Mouse (Mus musculus) megakaryocyte, adult 5-6 weeks (primary cell): ENCODE results near the gene Chac1. TPM values are rescaled to one million over a fixed set of nuclear protein-coding genes. Genes with fewer than 3 reads are reported as not detected.

Source experiments
- ATAC-seq: 2 replicates; pipeline ENCODE4 v1.8.0; 2016; ENCODE audit warnings: mild to moderate bottlenecking, inconsistent platforms; ENCODE audit not compliant: poor library complexity, severe bottlenecking
- total RNA-seq, 2 experiments: library from RNA; stranded (forward) in 1 of 2; stranded (reverse) in 1 of 2; fragments of 153-499, 151-499 nt in 1 of 2; fragments of 221-1000, 200-1000 nt in 1 of 2; gene quantifications; 2 replicates each; pipeline versions ENCODE4 v1.2.3 to v1.2.4; 2015 to 2017

Chac1 gene
- total RNA-seq (2015) (0.39 and 1.1 TPM in 2 replicates), total RNA-seq (2017) (0.51 and 1.3 TPM in 2 replicates)

DNA sequence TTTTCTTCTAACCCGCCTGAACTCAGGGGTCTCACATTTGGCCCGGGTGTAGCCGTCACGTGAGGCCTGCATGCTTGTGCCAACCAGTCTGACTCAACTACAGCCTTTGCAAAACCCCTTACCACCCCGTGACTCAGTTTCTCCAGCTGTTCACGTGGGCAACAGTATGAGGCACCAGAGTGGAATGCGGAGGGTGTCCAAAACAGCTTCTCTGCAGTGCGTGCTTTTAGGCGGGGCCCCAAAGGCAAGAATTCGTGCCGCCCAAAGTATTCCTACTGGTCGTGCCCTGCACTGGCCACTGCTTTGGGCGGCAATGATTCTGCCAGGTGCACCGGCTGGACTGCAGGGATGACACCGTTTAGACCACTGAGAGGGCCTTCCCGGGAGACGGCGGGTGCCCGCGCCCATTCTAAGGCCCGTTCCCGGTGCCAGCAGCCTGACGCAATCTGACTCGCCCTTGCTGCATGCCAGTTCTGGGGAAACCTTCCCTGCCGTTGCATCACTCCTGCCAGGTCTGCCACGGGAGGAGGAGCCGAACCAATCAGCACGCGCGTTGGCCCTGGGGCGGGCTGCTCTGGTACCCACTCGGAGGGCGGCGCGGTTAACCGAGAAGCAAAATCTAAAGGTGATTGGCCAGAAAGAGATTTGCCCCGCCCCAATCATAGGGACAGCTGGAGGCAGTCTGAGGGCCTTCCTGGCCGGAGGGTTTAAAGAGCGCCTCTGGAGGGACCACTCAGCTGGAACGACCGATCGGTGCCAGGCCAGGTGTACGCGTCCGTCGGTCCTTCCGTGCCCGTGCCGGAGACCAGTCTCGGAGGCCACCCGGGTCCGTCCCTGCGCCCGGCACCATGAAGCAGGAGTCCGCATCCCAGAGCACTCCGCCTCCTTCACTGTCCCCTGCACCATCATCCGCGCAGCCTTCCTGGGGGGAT lies at the start of gene Chac1:
TSS of gene Chac1 (plus strand) at position 675 of the 932 bp plus-strand sequence.
- peak; percentile 95 for ATAC-seq

DNA sequence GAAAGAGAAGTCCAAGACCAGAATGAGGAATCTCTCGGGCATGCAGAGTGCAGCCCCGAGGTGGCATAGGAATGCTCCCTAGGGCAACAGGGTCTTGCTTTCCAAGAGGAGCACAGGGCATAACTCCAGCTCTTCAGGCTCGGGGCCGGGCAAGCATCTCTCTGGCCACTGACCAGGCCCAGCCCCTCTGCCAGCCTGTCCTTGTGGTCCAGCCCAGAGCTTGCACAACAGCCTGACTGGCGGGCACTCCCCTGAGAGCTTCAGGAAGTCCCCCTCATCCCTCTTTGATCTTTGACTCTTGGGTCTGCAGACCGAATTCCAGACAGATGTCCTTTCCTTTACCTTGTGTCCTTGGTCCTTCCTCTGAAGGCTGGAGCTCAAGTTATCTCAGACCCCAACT lies 48.2 kb upstream of the Chac1 start:
- no peak for ATAC-seq

DNA sequence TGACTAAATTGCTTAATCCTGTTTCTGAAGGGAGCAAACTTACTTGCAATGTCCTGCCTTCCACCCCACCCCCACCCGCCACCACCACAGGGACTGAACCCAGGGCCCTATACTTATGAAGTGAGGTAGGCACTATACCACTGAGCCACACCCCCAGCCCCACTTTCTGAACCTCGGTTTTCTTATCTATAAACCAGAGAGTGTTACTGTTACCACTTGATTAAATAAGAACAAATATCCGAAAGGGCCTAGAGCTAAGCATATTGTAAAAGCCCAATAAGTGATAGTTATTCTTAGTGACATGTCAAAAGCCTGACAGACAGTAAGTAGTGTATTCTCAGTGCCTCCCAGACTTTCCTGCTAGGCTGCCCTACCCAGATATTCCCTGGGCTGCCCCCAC lies 46.6 kb upstream of the Chac1 start:
- ATAC-seq: no peak

DNA sequence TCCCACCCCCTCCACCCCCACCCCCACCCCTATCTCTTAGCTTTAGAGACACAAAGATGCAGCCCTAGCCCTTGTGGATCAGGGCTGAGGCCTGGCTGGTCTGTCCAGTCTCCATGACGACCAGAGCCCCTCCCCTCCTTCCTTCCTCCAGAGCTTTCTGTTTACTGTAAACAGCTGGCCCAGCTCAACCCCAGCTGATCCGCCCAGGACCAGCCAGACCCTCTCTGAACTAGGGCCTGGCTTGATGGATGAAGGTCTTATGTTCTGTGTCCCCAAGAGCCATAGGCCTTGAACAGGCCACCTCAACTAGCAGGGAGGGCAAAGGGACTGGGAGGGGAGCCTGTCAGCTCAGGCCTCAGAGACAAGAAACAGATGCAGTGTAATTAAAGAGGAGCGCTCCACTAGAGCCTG lies 46.2 kb upstream of the Chac1 start:
- no peak for ATAC-seq

DNA sequence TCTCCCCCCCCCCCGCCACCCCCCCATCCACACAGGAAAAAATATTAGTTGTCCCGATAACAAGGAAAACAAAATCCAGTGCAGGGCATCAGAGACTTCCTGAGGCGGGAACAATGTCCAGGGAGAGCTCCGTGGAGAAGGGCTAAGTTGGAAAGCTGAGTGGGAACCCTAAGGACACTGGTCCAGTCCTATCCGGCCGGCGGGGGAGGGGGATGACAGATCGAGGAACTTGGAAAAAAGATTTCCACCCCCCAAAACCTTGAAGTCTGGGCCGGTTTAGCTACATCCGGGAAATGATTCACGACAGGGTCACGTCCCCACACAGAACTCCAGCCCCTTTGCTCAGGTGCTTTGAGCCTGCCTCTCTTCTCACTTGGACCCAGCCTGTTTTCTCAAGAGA lies 39.5 kb upstream of the Chac1 start:
- ATAC-seq: no peak

DNA sequence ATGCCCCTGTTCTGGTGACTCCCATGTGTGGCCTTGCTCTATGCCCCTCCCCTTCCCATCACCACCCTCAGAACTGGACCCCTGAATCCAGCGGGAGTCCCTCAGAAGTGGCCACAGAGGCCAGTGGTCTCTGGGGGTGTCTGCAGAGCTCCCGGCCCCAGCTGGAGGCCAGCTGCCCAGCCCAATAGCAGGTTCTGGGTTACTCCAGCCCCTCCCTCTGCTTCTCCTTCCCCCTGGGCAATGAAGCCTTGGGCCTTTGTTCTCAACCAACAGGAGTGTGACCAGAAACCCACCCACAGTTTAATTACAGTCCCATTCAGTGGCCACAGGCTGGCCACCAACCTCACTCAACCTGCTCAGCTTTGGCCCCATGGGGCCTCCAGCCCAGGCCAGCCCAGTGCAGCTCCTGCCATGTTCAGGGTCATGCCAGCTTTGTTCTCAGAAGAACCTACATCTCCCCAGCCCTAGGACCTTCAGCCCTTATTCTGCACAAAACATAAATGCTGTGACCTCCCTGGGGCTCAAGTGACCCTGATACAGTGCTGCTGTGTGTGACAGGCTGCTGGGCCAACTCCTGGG lies 38.6 kb upstream of the Chac1 start:
- ATAC-seq: no peak

DNA sequence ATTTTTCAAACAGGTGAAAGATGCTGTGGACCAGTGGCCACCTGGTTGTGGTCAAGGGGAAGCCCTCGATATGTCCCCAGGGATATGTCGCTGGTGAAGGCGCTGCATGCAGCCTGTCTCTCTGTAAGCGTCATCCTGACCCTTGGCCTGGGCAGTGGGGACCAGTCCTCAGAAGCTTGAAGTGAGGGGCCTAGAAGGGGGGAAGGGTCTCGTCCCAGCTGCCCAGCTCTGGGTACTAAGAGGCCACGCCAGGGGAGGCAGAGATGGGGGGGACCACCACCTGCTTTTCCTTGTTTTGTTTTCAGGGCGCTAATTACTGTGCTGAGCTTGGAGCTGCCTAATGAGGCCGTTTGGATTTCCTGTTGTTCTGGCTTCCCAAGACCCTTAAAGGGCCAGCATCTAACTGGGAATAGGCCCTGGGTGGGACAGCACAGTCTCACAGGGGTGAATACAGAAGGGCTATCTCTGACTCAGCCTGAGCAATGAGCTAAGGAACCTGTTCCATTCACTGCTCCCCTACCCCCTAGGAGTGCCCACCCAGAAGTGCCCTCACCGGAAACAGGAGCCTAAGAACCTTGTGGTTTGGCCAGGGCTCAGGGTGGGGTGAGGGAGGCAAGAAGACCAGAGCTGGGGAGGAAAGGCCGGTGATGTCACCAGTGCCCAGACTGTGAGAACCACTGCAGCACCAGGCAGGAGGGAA lies 37.1 kb upstream of the Chac1 start:
- no peak for ATAC-seq

DNA sequence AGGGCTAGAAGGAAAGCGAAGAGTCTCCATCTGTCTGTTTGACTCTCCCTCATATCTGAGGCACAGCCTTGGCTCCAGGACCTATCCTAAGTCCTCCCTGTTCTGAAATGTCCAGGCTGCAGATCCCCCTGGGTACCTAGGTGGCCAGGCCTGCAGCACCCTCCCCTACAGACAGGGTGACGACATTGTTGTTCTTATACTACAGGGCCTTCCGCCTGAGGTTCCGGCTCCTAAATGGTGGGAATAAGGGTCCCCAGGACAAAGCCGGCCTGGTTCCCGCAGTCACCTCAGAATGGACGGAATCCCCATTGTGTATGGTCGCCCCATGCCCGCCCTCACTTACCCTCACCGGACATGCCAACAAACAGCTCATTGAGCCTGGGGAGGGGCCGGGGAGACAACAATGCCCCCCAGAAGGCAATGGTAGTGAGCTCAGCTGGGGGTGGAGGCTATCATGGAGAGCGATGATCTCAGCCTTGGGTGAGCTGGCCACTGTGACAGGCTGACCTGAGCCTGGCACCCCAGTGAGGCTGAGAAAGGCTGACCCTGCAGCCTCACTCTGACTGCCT lies 36.2 kb upstream of the Chac1 start:
- ATAC-seq: no peak

DNA sequence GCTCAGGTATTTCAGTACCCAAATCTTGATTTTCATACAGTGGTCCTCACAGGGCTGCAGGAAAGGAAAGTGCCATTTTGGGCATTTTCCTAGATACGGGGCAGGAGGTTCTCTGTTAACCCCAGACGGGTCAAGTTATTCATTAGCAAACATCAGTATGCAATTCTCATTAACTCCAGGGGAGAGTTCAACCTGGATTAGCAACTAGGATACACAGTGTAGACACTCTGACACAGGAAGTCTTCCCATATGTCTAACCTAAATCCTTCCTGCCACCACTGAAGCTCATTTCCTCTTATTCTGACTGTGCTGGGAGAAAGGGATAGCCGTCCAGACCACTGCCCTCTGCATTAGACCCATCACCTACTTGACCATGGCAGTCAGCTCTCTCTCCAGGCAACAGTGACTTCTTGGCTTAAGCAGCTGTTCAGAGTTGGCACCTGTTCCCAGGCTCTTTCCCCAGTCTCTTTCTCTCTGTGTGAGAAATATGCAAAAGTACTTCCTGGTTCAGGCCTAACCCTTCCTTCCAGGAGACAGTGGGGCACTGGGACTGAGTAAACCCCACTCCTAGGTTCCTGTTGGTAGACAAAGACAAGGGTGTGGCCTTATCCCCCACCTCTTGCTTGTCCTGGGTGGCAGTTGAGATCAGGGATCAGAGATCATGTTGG lies 32.9 kb upstream of the Chac1 start:
- no peak for ATAC-seq

DNA sequence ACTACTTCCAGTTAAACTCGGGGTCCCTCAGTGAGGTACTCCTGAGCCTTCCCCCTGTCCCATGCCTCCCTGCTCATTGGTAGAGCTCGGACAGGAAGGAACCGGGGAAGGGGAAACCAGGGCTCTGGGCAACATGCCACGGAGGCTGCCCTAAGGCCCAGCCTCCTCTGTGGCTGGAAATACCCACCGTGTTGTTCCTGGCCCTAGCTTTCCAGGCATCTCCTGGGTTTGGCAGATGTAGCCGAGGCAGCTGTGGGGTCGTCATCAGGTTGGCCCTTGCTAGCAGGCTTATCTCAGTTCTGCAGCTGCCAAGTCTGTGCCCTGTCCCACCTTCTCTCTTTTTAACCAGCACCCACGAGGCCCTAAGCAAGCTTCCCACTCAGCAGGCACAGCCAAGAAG lies 30.5 kb upstream of the Chac1 start:
- no peak for ATAC-seq

DNA sequence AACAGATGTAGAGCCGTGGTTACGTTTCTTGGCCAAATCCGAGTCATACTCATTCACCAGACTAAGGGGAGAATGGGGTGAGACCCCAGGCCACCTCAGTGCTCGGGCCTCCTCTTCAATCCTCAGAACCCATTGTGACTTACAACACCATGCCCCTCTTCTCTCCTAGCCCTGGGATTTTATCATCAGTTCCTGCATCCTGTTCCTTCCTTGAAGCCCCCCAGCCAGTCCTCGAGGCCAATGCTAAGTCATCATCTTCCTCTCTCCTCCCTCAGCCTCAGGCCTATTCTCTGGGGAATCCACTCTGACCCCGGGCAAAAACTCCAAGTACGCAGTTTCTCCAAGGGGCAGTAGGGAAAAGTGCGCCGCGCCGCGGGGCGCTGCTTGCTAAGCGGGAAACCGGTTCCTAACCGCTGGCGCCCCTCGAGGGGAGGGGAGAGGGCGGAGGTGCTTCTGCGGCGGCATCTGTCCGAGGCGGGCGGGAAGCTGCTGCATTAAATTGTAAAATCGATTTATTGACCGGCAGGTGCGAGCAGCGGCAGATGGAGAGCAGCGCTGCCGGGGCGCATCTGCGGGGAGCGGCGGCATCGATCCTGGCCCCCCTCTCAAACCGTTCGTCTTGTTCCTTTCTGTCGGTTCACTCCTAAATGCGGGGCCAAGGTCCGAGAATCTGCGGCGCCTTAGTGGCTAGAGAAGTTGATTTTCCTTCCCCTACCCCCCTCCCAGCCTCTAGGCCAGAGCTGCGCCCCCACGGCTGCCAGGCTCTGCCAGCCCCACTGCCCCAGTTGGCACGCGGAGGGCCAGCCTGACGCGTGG lies 29.1 kb upstream of the Chac1 start:
- no peak for ATAC-seq

DNA sequence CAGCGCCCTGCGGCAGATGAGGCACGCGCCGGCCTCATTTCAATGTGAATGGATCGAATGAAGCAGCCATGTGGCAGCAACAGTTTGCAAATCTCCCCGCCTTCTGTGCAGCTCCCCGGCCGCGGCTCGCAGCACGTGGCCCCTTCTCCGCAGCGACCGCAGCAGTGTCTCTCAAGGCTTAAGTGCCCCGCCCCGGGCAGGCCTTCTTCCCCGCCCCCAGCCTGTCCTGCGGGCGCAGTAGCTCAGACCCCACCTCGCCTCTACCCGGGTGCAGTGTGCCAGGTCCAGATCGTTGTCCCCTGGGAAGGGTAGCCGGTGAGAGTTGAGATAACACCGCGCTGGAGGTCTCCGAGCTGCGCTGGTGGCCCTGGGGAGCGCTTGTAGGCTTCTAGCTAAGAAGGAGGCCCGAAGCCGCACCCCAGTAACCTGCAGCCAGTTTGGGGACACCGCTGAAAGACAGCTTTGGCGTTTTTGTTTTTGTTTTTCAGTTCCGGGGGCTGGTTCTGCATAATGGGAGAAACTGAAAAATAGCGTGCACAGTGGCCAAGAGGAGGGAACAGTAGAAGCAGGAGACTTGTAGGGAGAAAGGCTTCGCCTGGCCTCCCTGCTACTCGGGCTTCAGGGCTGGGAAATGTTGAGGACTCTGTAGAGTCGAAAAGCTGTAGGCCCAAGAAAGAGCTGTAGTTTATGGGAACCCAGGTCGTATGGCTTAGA lies 28.3 kb upstream of the Chac1 start:
- ATAC-seq: peak; percentile 23

DNA sequence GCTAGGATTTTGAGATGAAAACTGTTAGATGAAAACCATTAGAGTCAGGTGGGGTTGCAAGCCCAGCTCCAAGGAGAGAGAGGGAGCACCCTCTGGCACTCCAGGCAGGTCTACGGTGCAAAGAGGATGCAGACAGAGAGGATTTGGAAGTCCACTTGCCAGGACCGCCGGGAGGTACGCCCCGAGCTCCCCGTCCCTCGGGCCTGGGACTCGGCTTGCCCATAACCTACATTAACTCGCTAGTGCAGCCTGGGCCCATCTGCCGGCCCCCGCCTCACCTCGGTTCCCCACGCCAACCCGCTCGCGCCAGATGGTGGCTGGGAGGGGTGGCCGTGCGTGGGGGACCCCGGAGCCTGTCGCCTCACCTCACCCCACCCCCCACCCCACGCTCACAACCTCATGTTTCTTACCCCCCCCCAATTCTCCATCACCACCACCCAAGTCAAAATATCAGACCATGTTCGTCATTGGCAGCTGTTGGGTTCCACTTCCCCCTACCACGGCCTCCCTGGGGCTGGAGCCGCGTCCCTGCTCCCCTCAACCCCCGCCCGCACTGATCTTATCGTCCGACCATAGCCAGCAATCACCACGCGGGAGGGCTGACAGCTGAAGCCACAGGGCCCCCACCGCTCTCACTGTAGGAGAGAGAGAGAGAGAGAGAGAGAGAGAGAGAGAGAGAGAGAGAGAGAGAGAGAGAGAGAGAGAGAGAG lies 27.0 kb upstream of the Chac1 start:
- ATAC-seq: 0 out of 2 replicates have a peak, but pooled peaks have one; percentile 45

DNA sequence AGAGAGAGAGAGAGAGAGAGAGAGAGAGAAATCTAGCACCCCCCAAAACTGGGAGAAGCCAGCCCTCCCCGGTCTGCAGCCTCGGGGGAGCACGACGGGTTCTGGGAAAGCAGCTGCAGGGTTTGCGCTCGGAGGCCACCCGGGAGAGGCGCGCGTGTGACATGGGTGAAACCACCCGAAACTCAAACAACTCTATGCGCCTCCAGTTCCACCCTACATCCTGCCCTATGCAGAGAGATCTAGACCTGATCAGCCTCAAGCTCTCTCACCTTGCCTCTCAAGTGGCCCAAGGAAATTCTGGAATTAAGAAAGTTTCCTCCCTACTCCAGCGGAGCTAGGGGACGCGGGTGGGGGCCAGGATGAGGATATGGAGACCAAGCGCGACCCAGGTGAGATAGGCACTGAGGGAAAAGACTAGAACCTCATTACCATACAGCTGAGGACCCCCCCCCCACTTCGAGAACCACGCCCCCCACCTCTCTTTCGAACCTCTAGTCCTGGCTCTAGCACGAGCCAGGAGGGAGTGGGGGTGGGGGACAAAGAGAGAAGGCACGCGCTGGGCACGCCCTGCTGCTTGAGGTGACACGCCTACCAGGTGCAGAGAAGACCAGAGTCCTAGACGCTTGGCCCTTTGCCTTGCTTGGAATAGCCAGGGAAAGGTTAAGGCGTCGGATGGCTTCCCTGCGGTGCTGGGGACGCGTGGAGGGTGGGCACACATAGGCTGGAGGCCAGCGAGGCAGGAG lies 26.3 kb upstream of the Chac1 start:
- ATAC-seq: no peak

DNA sequence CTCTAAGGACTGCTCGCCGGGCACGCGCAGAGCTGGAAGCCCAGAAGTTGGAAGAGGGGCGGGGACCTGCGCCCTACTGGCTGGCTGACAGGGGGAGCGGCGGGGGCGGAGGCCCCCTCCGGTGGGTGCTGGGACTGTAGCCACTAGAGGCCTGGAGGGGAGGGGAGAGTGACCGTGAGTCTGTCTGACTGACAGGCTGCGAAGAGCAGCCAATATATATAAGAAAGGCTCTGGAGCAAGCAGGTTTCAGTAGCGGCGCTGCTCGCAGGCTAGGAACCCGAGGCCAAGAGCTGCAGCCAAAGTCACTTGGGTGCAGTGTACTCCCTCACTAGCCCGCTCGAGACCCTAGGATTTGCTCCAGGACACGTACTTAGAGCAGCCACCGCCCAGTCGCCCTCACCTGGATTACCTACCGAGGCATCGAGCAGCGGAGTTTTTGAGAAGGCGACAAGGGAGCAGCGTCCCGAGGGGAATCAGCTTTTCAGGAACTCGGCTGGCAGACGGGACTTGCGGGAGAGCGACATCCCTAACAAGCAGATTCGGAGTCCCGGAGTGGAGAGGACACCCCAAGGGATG lies 25.4 kb upstream of the Chac1 start, which contains the start of gene Dll4:
TSS of gene Dll4 (plus strand) at position 217 of the 576 bp plus-strand sequence.
- ATAC-seq: peak; percentile 31

DNA sequence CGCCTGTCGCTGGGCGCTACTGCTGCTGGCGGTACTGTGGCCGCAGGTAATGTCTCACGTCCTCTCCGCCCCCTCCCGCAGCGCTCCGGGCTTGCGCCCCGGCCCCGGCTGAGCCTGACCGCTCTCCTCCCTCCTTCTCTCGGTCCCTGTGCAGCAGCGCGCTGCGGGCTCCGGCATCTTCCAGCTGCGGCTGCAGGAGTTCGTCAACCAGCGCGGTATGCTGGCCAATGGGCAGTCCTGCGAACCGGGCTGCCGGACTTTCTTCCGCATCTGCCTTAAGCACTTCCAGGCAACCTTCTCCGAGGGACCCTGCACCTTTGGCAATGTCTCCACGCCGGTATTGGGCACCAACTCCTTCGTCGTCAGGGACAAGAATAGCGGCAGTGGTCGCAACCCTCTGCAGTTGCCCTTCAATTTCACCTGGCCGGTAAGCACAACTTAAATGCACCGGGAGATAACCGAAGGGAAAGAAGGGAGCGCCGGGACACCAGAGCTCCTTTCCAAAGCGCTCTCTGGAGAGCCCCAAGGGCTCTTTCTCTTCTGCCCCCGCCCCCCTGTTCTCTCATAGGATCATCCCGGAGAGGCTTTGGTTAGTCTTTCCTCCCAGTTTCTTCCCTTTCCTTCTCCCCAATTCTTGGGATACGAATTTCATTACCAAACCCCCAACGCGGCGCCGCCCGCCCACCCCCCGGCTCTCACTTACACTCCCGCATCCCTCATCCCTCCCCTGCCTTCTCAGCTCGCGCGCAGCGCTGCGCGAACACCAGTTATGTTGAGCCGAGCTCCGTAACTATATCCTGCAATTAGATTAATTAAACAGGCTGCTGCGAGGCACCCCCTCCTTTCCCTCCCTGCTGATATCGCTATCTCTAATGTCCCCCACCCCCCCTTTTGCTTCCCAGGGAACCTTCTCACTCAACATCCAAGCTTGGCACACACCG lies 24.6 kb upstream of the Chac1 start:
- ATAC-seq: peak; percentile 43
